Mouse (Mus musculus) heart, adult 2 months (tissue): Measurements from ENCODE around the gene Zyx.

Experiments used
- CTCF ChIP-seq: fragments of 200-600 bp; IDR thresholded peaks from 2 replicates; pipeline ENCODE4 v1.8.1; 2022; ENCODE audit warnings: antibody characterized with exemption, mild to moderate bottlenecking, moderate library complexity
- EP300 ChIP-seq: fragments of 200-500 bp; IDR thresholded peaks from 2 replicates; pipeline ENCODE4 v1.6.1; 2011; ENCODE audit warnings: low read depth, low read length, control low read depth; ENCODE audit not compliant: insufficient read depth
- POLR2A ChIP-seq: fragments of 200-500 bp; IDR thresholded peaks from 2 replicates; pipeline ENCODE4 v1.6.1; 2011; ENCODE audit warnings: mild to moderate bottlenecking, low read depth, low read length, control low read depth; ENCODE audit not compliant: insufficient read depth

- TF ChIP-seq POLR2A (no peak), EP300 (no peak), CTCF (no peak)
Observed at GRCm38 (mm10) chr6:42318293-42318692, 31.1 kb upstream of the Zyx start.
